Comparison of ENCODE assay signal across 9 mouse cellular contexts in the genomic region with DNA sequence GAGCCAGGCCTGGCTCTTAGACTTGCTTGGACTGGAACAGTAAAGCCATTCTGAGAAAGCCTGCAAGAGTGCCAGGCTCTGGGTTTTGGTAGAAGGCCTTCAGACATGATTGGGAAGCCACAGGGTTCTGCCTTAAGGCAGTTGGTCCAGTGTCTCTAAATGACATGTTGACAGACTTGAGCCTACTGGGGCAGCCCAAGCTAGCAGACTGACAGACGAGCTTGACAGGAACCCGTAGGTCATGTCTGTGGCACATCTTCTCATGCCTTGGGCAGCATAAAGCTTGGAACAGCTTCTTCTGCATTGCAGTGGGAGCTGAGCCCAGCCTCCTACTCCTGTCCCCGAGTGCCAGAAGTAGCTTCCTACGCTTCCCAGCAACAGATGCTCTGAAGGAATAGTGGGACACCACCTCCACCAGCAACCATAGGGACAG. TPM values are rescaled to one million over a fixed set of nuclear protein-coding genes. Genes with fewer than 3 reads are reported as not detected.
DNase-seq lines count a peak whose midpoint lies in the region; TF ChIP-seq lines count a peak whose summit lies in the region.
"Had no signal": no experiment of that assay in that cellular context is flagged by ENCODE, and none has a peak within 500 bp of the region (broad histone marks: within the 10 kb centered on the region; RNA-seq: fewer than 3 reads in every experiment).

No protein-coding gene starts in this region.

- intact Hi-C loops in left cerebral cortex, postnatal 4 days (cut with DNase I) = no loop called here
- intact Hi-C loops in left cerebral cortex, postnatal 36 days (cut with DNase I) = loop anchor here (5.0 kb wide), 1 partner anchor 36 kb away; no protein-coding TSS in a partner anchor

- H3K27ac ChIP-seq in cerebellum, adult 2 months (ENCODE audit: insufficient read depth, low read length) = peak overlapping the region; percentile 42

- no peaks in the 10 kb centered on the region for H3K27me3 ChIP-seq in cerebellum, adult 2 months (ENCODE audit: control insufficient read depth, insufficient read depth, low read length)

- no peak for TF ChIP-seq POLR2A in cerebellum, adult 2 months (IDR thresholded peaks at IDR 0.05; ENCODE audit: borderline replicate concordance, insufficient read depth, low read length)

- peaks cover 59% of the 10 kb centered on the region for H3K4me1 ChIP-seq in cerebellum, adult 2 months (ENCODE audit: control insufficient read depth, insufficient read depth, low read length)

- DNase-seq in cerebellum, adult 2 months = peak; percentile 53 to 63
- no peak for DNase-seq in cerebellum, adult 9-10 months
- DNase-seq in left cerebral cortex, adult 11 months (ENCODE audit: low spot score) = peak; percentile 71
- DNase-seq in left cerebral cortex, postnatal 4 days = no peak
- DNase-seq in gonadal fat pad, adult 2 months (ENCODE audit: low read depth) = peak; percentile 77
- peak; percentile 83 to 88 for DNase-seq in left cerebral cortex, postnatal 36 days (ENCODE audit: low spot score in 2 of 2)
- DNase-seq in spleen, postnatal 36 days (ENCODE audit: low spot score in 2 of 2) = no peak
- no peak for DNase-seq in thymus, postnatal 14 days
- DNase-seq: kidney, postnatal 10 days had no signal

- TF ChIP-seq CTCF in cerebellum, adult 2 months (IDR thresholded peaks at IDR 0.05; ENCODE audit: borderline replicate concordance, insufficient read depth, low read depth, low read length) = no peak

- 3% methylated on average over 4 of the region's 4 CpGs for WGBS in cerebellum, adult 2 months

- no peak overlapping the region for H3K4me3 ChIP-seq in cerebellum, adult 2 months (replicated peaks; ENCODE audit: insufficient read depth, low read depth, low read length)

RNA-seq across cellular contexts. Expression of a gene that starts 5.2 kb away (rescaled TPM):
- 38.6 and 38.9 TPM in 2 replicates for polyA plus RNA-seq in cerebellum, adult 2 months (2012; rRNA removed)
- 10 to 100 TPM; 35.8 to 38.9 TPM for total RNA-seq in left cerebral cortex, postnatal 4 days (2021)
- 25.6 and 28.9 TPM in 2 replicates for polyA plus RNA-seq in gonadal fat pad, adult 2 months (2012; rRNA removed)
- total RNA-seq in left cerebral cortex, postnatal 36 days (2021) = 10 to 100 TPM; 50.4 to 62.8 TPM

RNA-seq across cellular contexts. Expression of a gene that starts 6.0 kb away (rescaled TPM):
- polyA plus RNA-seq in cerebellum, adult 2 months (2012; rRNA removed) = 158 and 160 TPM in 2 replicates
- 100 to 1,000 TPM; 223 to 229 TPM for total RNA-seq in left cerebral cortex, postnatal 4 days (2021)
- polyA plus RNA-seq in gonadal fat pad, adult 2 months (2012; rRNA removed) = 136 and 143 TPM in 2 replicates
- 100 to 1,000 TPM; 310 to 320 TPM for total RNA-seq in left cerebral cortex, postnatal 36 days (2021)

RNA-seq across cellular contexts. Expression of a gene that starts 21.0 kb away (rescaled TPM):
- polyA plus RNA-seq in cerebellum, adult 2 months (2012; rRNA removed) = 6.5 and 7.5 TPM in 2 replicates
- 1 to 10 TPM; 9.1 to 9.5 TPM for total RNA-seq in left cerebral cortex, postnatal 4 days (2021)
- 30.5 and 36.0 TPM in 2 replicates for polyA plus RNA-seq in gonadal fat pad, adult 2 months (2012; rRNA removed)
- 1 to 10 TPM; 3.1 to 7.1 TPM for total RNA-seq in left cerebral cortex, postnatal 36 days (2021)

RNA-seq across cellular contexts. Expression of a gene that starts 40.5 kb away (rescaled TPM):
- 3.5 and 4.0 TPM in 2 replicates for polyA plus RNA-seq in cerebellum, adult 2 months (2012; rRNA removed)
- total RNA-seq in left cerebral cortex, postnatal 4 days (2021) = 1 to 10 TPM; 8.8 TPM
- polyA plus RNA-seq in gonadal fat pad, adult 2 months (2012; rRNA removed) = 608 and 792 TPM in 2 replicates
- total RNA-seq in left cerebral cortex, postnatal 36 days (2021) = 1 to 10 TPM; 3.7 to 7.6 TPM

RNA-seq across cellular contexts. Expression of a gene that starts 53.4 kb away (rescaled TPM):
- polyA plus RNA-seq in cerebellum, adult 2 months (2012; rRNA removed) = 60.8 and 68.2 TPM in 2 replicates
- total RNA-seq in left cerebral cortex, postnatal 4 days (2021) = 10 to 100 TPM; 57.6 to 61.8 TPM
- polyA plus RNA-seq in gonadal fat pad, adult 2 months (2012; rRNA removed) = 13.1 and 18.5 TPM in 2 replicates
- 100 to 1,000 TPM; 179 to 210 TPM for total RNA-seq in left cerebral cortex, postnatal 36 days (2021)

Comparison
In these comparisons a context has a peak if more than half of its experiments do, and no peak if none do; other contexts are left out.
1. DNase-seq: peak in cerebellum, adult 2 months (2 of 2), left cerebral cortex, adult 11 months (single experiment), gonadal fat pad, adult 2 months (single experiment) and left cerebral cortex, postnatal 36 days (2 of 2); none in cerebellum, adult 9-10 months (single experiment), left cerebral cortex, postnatal 4 days (single experiment), spleen, postnatal 36 days (0 of 2) and thymus, postnatal 14 days (single experiment).